Mouse (Mus musculus) ES-E14 (cell line): ENCODE data around the gene St3gal3. TPM values are rescaled to one million over a fixed set of nuclear protein-coding genes. Genes with fewer than 3 reads are reported as not detected.
A peak's percentile ranks its signal among the peaks of the same experiment; 100 is the strongest.

ENCODE experiments used
- DNase-seq: peaks from one replicate; pipeline ENCODE4 v3.0.0-alpha.2; 2013; ENCODE audit warnings: low read depth, low spot score
- H3K27ac ChIP-seq: 2 replicates; pipeline ENCODE4 v1.5.1; 2012; ENCODE audit warnings: low read depth, mild to moderate bottlenecking, low read length, moderate library complexity, mixed read lengths; ENCODE audit not compliant: poor library complexity, insufficient read depth, severe bottlenecking
- H3K36me3 ChIP-seq: 2 replicates; pipeline ENCODE4 v1.6.1; 2012; ENCODE audit warnings: mild to moderate bottlenecking, low read length, moderate library complexity, mixed read lengths; ENCODE audit not compliant: control insufficient read depth, poor library complexity, insufficient read depth, severe bottlenecking
- H3K4me1 ChIP-seq, 2 experiments: fragments of 150-350 bp in 1 of 2; sonication (generic) in 1 of 2; 2 replicates each; pipeline ENCODE4 v1.6.1; 2012; ENCODE audit warnings: low read length in 2 of 2, mild to moderate bottlenecking in 1 of 2, mixed read lengths in 1 of 2; ENCODE audit not compliant: control insufficient read depth in 2 of 2, insufficient read depth in 2 of 2, poor library complexity in 1 of 2
- H3K4me3 ChIP-seq, 2 experiments: fragments of 150-350 bp in 1 of 2; sonication (generic) in 1 of 2; 2 replicates each; pipeline ENCODE4 v1.5.1; 2012; ENCODE audit warnings: low read length in 2 of 2, low read depth in 1 of 2, mild to moderate bottlenecking in 1 of 2, mixed read lengths in 1 of 2; ENCODE audit not compliant: insufficient read depth in 1 of 2, poor library complexity in 1 of 2, severe bottlenecking in 1 of 2
- H3K9ac ChIP-seq: 2 replicates; pipeline ENCODE4 v1.6.1; 2012; ENCODE audit warnings: low read depth, mild to moderate bottlenecking, low read length, mixed read lengths; ENCODE audit not compliant: poor library complexity, insufficient read depth, severe bottlenecking
- H3K9me3 ChIP-seq: fragments of 150-350 bp; sonication (generic); 2 replicates; pipeline ENCODE4 v1.6.1; 2012; ENCODE audit warnings: low read depth, mild to moderate bottlenecking, low read length; ENCODE audit not compliant: control insufficient read depth, insufficient read depth
- CHD2 ChIP-seq: IDR thresholded peaks from 2 replicates; pipeline ENCODE4 v1.6.1; 2014; ENCODE audit warnings: mild to moderate bottlenecking, low read depth, low read length, inconsistent platforms
- HCFC1 ChIP-seq: IDR thresholded peaks from 2 replicates; pipeline ENCODE4 v1.6.1; 2012; ENCODE audit warnings: low read length, inconsistent platforms, borderline replicate concordance; ENCODE audit not compliant: insufficient read depth
- MAFK ChIP-seq: IDR thresholded peaks from 2 replicates; pipeline ENCODE4 v1.6.1; 2014; ENCODE audit warnings: mild to moderate bottlenecking, low read depth, low read length, inconsistent platforms; ENCODE audit not compliant: insufficient read depth
- ZC3H11A ChIP-seq: IDR thresholded peaks from 2 replicates; pipeline ENCODE4 v1.6.1; 2012; ENCODE audit warnings: low read depth, mild to moderate bottlenecking, inconsistent platforms, low read length, borderline replicate concordance
- ZNF384 ChIP-seq: IDR thresholded peaks from 2 replicates; pipeline ENCODE4 v1.6.1; 2012; ENCODE audit warnings: low read depth, low read length, inconsistent platforms
- in situ Hi-C, 2 experiments: fragments of 600-800 bp; cut with MboI; formaldehyde crosslinking; loops; one replicate each; pipeline ENCODE4 v1.15.1; 2025; ENCODE audit warnings: low sequenced_read_pairs in 2 of 2, inconsistent platforms in 1 of 2; ENCODE audit not compliant: unreplicated experiment in 2 of 2
- total RNA-seq: library from RNA; depleted of rRNA; stranded (reverse); fragments of 300-350 nt; gene quantifications from 2 replicates; pipeline ENCODE4 v1.2.3, GENCODE M21; 2012

Gene St3gal3
- total RNA-seq, 1 experiment, result 10.9 TPM

DNA sequence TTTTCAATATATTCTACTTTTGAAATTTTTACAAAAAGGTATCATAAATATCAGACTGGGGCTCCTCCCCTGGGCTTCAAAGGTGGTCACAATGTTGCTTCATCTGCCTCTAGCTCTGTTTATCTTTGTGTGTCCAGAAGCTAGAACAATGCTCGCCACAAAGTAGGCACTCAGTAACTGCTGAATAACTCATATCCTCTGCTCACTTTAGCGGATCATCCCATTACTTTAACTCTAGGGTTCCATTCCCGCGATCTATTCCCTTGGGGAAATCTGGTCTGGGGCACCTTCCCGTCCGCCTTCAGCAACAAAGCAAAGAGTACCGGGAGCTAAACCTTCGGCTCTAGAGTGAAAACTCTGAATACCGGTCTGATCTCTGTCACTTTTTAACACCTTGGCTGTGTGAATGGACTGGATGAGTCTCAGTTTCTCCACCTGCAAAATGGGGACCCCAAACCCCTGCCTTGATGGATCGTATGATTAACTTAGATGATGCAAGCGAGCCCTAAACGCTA lies 44.3 kb upstream of the St3gal3 start:
- no peak for DNase-seq
- Histone ChIP-seq H3K4me1 (peaks cover 0 to 4% of the 10 kb centered on the region in 2 experiments; a peak in 2 of 4 replicates), H3K9ac (peak overlapping the region; percentile 88), H3K36me3 (peaks cover 20% of the 10 kb centered on the region), H3K4me3 (peak overlapping the region; percentile 87 to 100), H3K27ac (no peak overlapping the region), H3K9me3 (no peaks in the 10 kb centered on the region)
- TF ChIP-seq CHD2 (no peak), MAFK (no peak), ZNF384 (no peak), HCFC1 (no peak), ZC3H11A (no peak)
- in situ Hi-C loops, result no loop called here

DNA sequence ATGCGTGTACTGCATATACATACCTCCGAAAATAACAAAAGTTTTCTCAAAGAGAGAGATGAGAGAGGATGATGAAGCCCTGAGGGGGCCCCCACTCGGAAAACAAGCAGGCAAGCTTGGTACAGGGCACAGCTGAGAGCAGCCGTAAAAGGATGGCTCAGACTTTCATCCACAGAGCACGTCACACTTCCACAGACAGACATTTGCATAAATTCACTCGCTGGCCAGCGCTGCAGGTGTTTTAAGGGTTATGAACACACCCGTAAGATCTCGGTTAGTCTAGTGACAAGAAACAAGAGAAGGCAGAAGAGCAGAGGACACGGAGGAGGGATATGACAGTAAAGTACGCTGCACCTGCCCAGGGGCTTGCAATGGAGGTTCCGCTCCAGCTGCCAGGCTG lies 37.7 kb upstream of the St3gal3 start:
- Histone ChIP-seq H3K9me3 (no peaks in the 10 kb centered on the region), H3K4me3 (no peak overlapping the region), H3K4me1 (peaks cover 0 to 7% of the 10 kb centered on the region in 2 experiments; a peak in 1 of 4 replicates), H3K27ac (no peak overlapping the region), H3K9ac (no peak overlapping the region), H3K36me3 (peaks cover 58% of the 10 kb centered on the region)
- DNase-seq, result no peak
- TF ChIP-seq ZNF384, result no peak
- no peak for TF ChIP-seq ZC3H11A
- TF ChIP-seq CHD2, result no peak
- no peak for TF ChIP-seq MAFK
- TF ChIP-seq HCFC1, result no peak
- in situ Hi-C loops, result no loop called here

DNA sequence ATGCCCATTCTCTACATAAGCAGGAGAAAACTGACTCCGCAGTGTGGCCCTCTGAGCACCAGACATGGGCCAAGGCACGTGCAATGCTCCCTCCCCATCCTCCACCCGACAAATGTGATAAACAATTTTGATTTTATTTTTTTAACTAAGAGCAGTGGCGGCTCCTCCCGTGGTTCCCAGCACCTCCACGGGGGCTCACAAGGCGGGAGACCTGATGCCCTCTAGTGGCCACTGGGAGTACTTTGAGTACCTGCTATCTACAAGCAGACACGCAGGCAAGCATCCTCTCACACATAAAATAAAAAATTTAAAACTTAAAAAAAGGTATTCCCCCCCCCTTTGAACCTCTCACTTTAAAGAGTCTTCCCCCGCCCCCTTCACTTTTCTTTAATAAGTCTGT lies 36.3 kb upstream of the St3gal3 start:
- Histone ChIP-seq H3K27ac (no peak overlapping the region), H3K4me1 (peaks cover 0 to 7% of the 10 kb centered on the region in 2 experiments; a peak in 1 of 4 replicates), H3K9ac (peak overlapping the region; percentile 63; the same call in 1 of the 2 replicates), H3K36me3 (peaks cover 62% of the 10 kb centered on the region), H3K9me3 (no peaks in the 10 kb centered on the region), H3K4me3 (no peak overlapping the region)
- DNase-seq, result peak; percentile 77
- in situ Hi-C loops, result no loop called here
- TF ChIP-seq CHD2 (no peak), ZNF384 (no peak), MAFK (no peak), ZC3H11A (no peak), HCFC1 (no peak)

DNA sequence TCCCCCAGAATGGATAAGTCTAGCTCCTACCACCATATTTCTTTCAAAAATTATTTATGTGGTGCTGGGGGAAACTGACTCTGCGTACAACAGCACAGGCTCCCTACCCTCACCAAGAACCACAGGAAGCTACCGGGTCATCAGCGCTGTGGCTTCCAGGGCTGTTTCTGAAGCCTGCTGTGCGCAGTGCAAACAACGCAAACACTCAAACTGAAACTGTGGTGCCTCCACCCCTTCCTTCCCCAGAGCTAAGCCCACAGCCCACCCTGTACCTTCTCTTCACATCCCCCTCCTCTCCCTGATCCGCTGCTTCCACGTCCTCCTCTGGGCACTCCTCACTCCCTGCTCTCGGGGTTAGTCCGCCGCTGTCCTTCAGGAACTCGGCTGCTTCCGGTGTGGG lies 27.4 kb upstream of the St3gal3 start:
- no peaks in the 10 kb centered on the region for H3K9me3 ChIP-seq
- no peaks in the 10 kb centered on the region for H3K4me1 ChIP-seq
- peaks cover 74% of the 10 kb centered on the region for H3K36me3 ChIP-seq
- no peak overlapping the region for H3K27ac ChIP-seq
- TF ChIP-seq HCFC1, result no peak
- TF ChIP-seq ZNF384, result no peak
- TF ChIP-seq ZC3H11A, result no peak
- TF ChIP-seq MAFK, result no peak
- no peak for DNase-seq
- H3K9ac ChIP-seq, result no peak overlapping the region
- H3K4me3 ChIP-seq, result no peak overlapping the region
- in situ Hi-C loops, result no loop called here

DNA sequence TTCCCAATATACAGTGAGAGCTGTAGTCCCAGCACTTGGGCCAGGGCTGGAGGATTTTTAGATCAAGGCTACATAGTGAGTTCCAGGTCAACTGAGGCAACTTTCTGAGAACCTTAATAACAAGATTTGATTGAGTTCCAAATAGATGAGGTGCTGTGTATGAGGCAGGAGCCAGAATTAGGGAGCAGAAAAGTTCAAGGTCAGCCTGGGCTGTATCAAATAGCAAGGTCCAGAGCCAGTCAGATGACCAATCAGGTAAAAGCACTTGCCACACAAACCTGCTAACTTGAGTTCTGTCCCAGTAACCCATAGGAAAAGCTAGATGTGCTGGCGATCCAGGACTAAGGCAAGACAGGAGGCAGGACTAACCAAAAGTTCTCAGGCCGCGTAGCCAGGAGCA lies 23.0 kb upstream of the St3gal3 start:
- H3K4me3 ChIP-seq, result no peak overlapping the region
- H3K27ac ChIP-seq, result no peak overlapping the region
- H3K9ac ChIP-seq, result no peak overlapping the region
- no peak for TF ChIP-seq ZNF384
- TF ChIP-seq MAFK, result no peak
- no peak for TF ChIP-seq HCFC1
- no peak for TF ChIP-seq CHD2
- no peak for TF ChIP-seq ZC3H11A
- DNase-seq, result no peak
- no peaks in the 10 kb centered on the region for H3K4me1 ChIP-seq
- in situ Hi-C loops, result no loop called here
- H3K9me3 ChIP-seq, result no peaks in the 10 kb centered on the region
- H3K36me3 ChIP-seq, result peaks cover 70% of the 10 kb centered on the region
